Mouse (Mus musculus): ENCODE measurements at regions not wholly inside any gene's neighbourhood (a gene's known extent, or its start where the extent isn't known, plus 50 kb on each side); places are given as distances from the start of the nearest gene placed in this dataset.

GRCm38 (mm10) chr1:57201274-57201673, 176.1 kb upstream of the 1700066M21Rik start:
- Histone ChIP-seq H3K9me3 (no peaks in the 10 kb centered on the region), H3K27ac (replicated peaks) (no peak overlapping the region), H3K27me3 (replicated peaks; ENCODE audit: low read depth, poor library complexity, severe bottlenecking) (peaks cover 9% of the 10 kb centered on the region; the same call in 1 of the 2 replicates), H3K4me3 (no peak overlapping the region), H3K36me3 (replicated peaks) (no peaks in the 10 kb centered on the region), H3K4me1 (peaks cover 13% of the 10 kb centered on the region)
- WGBS: 87% methylated on average over 6 of the region's 6 CpGs
- no peak for DNase-seq (ENCODE audit: low spot score)

GRCm38 (mm10) chr1:57204331-57204730, 173.1 kb upstream of the 1700066M21Rik start:
- Histone ChIP-seq H3K36me3 (replicated peaks) (no peaks in the 10 kb centered on the region), H3K27ac (replicated peaks) (no peak overlapping the region), H3K4me1 (peaks cover 13% of the 10 kb centered on the region), H3K27me3 (replicated peaks; ENCODE audit: low read depth, poor library complexity, severe bottlenecking) (peaks cover 25% of the 10 kb centered on the region; the same call in 1 of the 2 replicates), H3K9me3 (no peaks in the 10 kb centered on the region), H3K4me3 (no peak overlapping the region)
- 69% methylated on average over 3 of the region's 3 CpGs for WGBS
- no peak for DNase-seq (ENCODE audit: low spot score)

GRCm38 (mm10) chr1:57205198-57205987, 172.0 kb upstream of the 1700066M21Rik start:
- DNase-seq (ENCODE audit: low spot score): peak; percentile 75

DNA sequence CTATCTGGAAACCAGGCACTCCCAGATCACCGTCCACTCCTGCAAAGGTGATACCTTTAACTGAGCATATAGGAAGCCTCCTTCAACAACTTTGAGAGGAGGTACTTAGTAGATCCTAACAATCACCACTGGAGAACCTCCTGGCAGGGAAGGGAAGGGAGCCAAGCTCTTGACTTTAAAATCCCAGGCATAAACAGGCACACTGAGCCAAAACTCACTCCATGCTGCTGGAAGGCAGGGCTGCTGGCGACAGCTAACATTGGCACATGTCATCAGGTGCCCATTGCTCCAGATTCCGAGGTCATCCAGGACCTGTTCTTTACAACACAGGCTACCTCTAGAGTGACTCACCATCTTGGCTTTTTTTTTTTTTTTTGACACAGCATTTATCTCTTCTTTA, 170.9 kb upstream of the 1700066M21Rik start:
- H3K9me3 ChIP-seq: no peaks in the 10 kb centered on the region
- H3K4me3 ChIP-seq: no peak overlapping the region
- DNase-seq (ENCODE audit: low spot score): no peak
- 76% methylated on average over 3 of the region's 3 CpGs for WGBS
- H3K4me1 ChIP-seq: peaks cover 13% of the 10 kb centered on the region
- H3K27ac ChIP-seq (replicated peaks): no peak overlapping the region
- H3K27me3 ChIP-seq (replicated peaks; ENCODE audit: low read depth, poor library complexity, severe bottlenecking): peaks cover 25% of the 10 kb centered on the region; the same call in 1 of the 2 replicates
- H3K36me3 ChIP-seq (replicated peaks): no peaks in the 10 kb centered on the region

More at GRCm38 (mm10) chr1:57205198-57205987, 172.0 kb upstream of the 1700066M21Rik start:
- peaks cover 25% of the 10 kb centered on the region; the same call in 1 of the 2 replicates for H3K27me3 ChIP-seq (replicated peaks; ENCODE audit: low read depth, poor library complexity, severe bottlenecking)
- H3K9me3 ChIP-seq: no peaks in the 10 kb centered on the region
- no peak overlapping the region for H3K27ac ChIP-seq (replicated peaks)
- peaks cover 13% of the 10 kb centered on the region for H3K4me1 ChIP-seq
- no peak overlapping the region for H3K4me3 ChIP-seq
- WGBS: 12% methylated on average over 9 of the region's 9 CpGs
- no peaks in the 10 kb centered on the region for H3K36me3 ChIP-seq (replicated peaks)

GRCm38 (mm10) chr1:57206944-57207343, 170.5 kb upstream of the 1700066M21Rik start:
- no peak for DNase-seq (ENCODE audit: low spot score)
- H3K4me3 ChIP-seq: no peak overlapping the region
- WGBS: 25% methylated on average over 1 of the region's 1 CpGs
- no peak overlapping the region for H3K27ac ChIP-seq (replicated peaks)
- H3K9me3 ChIP-seq: no peaks in the 10 kb centered on the region
- H3K36me3 ChIP-seq (replicated peaks): no peaks in the 10 kb centered on the region
- peaks cover 13% of the 10 kb centered on the region for H3K4me1 ChIP-seq
- peaks cover 25% of the 10 kb centered on the region; the same call in 1 of the 2 replicates for H3K27me3 ChIP-seq (replicated peaks; ENCODE audit: low read depth, poor library complexity, severe bottlenecking)

- WGBS: 85% methylated on average over 9 of the region's 9 CpGs
- Histone ChIP-seq H3K4me1 (peaks cover 21% of the 10 kb centered on the region), H3K4me3 (no peak overlapping the region), H3K27me3 (replicated peaks; ENCODE audit: low read depth, poor library complexity, severe bottlenecking) (peaks cover 22% of the 10 kb centered on the region; the same call in 1 of the 2 replicates), H3K9me3 (no peaks in the 10 kb centered on the region), H3K27ac (replicated peaks) (no peak overlapping the region), H3K36me3 (replicated peaks) (no peaks in the 10 kb centered on the region)
- no peak for DNase-seq (ENCODE audit: low spot score)
These were observed 169.0 kb upstream of the 1700066M21Rik start for GRCm38 (mm10) chr1:57208415-57208814.

GRCm38 (mm10) chr1:57209281-57209680, 168.1 kb upstream of the 1700066M21Rik start:
- Histone ChIP-seq H3K27ac (replicated peaks) (no peak overlapping the region), H3K36me3 (replicated peaks) (no peaks in the 10 kb centered on the region), H3K27me3 (replicated peaks; ENCODE audit: low read depth, poor library complexity, severe bottlenecking) (peaks cover 18% of the 10 kb centered on the region; the same call in 1 of the 2 replicates), H3K4me3 (no peak overlapping the region), H3K9me3 (no peaks in the 10 kb centered on the region), H3K4me1 (peaks cover 25% of the 10 kb centered on the region)
- WGBS: 79% methylated on average over 2 of the region's 2 CpGs
- DNase-seq (ENCODE audit: low spot score): no peak

DNA sequence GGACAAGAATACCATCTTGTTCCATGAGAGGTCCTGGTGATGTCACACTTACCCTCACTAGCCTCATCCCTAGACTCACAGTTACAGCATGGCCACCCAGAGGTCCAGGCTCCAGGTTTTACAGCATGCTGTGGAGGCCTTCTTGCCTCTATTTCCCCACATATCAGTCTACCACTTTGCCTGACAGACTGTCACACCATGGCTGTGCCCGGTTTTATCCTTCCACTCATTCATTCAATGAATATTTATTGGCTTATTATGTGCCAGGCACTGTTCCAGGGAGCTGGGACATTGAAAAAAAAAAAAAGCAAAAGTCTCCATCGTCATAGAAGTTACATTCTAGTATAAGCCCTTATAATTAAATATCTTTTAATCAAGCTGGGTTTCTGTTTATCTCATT, 166.4 kb upstream of the 1700066M21Rik start:
- no peak for DNase-seq (ENCODE audit: low spot score)
- Histone ChIP-seq H3K4me1 (peaks cover 18% of the 10 kb centered on the region), H3K36me3 (replicated peaks) (no peaks in the 10 kb centered on the region), H3K27me3 (replicated peaks; ENCODE audit: low read depth, poor library complexity, severe bottlenecking) (peaks cover 18% of the 10 kb centered on the region; the same call in 1 of the 2 replicates), H3K9me3 (no peaks in the 10 kb centered on the region), H3K27ac (replicated peaks) (no peak overlapping the region), H3K4me3 (no peak overlapping the region)
- 84% methylated on average over 2 of the region's 2 CpGs for WGBS

DNA sequence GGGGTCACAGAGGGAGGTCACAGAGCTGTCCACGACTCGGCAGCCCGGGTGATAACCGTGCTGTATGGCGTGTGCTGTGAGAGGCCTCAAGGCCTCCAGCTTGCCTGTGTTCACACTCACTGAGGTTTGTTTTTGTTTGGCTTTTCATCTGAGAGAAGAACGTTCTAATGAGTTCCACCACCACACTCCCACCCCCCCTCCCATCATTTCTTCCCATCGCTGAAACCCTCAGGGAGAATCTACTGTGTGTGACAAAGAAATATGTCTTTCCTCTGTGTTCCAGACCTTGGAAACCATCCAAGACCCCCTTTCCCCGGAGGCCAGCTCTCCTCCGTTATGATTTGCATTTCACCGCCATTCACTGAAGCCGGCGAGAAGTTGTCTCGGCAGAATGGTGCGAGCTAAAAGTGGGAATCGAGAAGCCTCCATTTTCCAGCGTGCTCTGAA, 164.0 kb upstream of the 1700066M21Rik start:
- WGBS: 62% methylated on average over 16 of the region's 16 CpGs
- Histone ChIP-seq H3K27ac (replicated peaks) (no peak overlapping the region), H3K4me1 (peaks cover 28% of the 10 kb centered on the region), H3K36me3 (replicated peaks) (no peaks in the 10 kb centered on the region), H3K27me3 (replicated peaks; ENCODE audit: low read depth, poor library complexity, severe bottlenecking) (no peaks in the 10 kb centered on the region), H3K9me3 (no peaks in the 10 kb centered on the region), H3K4me3 (no peak overlapping the region)
- DNase-seq (ENCODE audit: low spot score): no peak

- Histone ChIP-seq H3K4me3 (no peak overlapping the region), H3K27me3 (replicated peaks; ENCODE audit: low read depth, poor library complexity, severe bottlenecking) (no peaks in the 10 kb centered on the region), H3K36me3 (replicated peaks) (no peaks in the 10 kb centered on the region), H3K4me1 (peaks cover 34% of the 10 kb centered on the region), H3K9me3 (no peaks in the 10 kb centered on the region), H3K27ac (replicated peaks) (no peak overlapping the region)
- 56% methylated on average over 2 of the region's 2 CpGs for WGBS
- DNase-seq (ENCODE audit: low spot score): no peak
These were observed 163.2 kb upstream of the 1700066M21Rik start for GRCm38 (mm10) chr1:57214266-57214665.

GRCm38 (mm10) chr1:57217656-57218055, 159.8 kb upstream of the 1700066M21Rik start:
- DNase-seq (ENCODE audit: low spot score): no peak
- Histone ChIP-seq H3K9me3 (no peaks in the 10 kb centered on the region), H3K4me3 (no peak overlapping the region), H3K27ac (replicated peaks) (no peak overlapping the region), H3K36me3 (replicated peaks) (no peaks in the 10 kb centered on the region), H3K27me3 (replicated peaks; ENCODE audit: low read depth, poor library complexity, severe bottlenecking) (no peaks in the 10 kb centered on the region), H3K4me1 (peaks cover 30% of the 10 kb centered on the region)
- WGBS: 80% methylated on average over 8 of the region's 8 CpGs

GRCm38 (mm10) chr1:57218127-57218526, 159.3 kb upstream of the 1700066M21Rik start:
- H3K4me1 ChIP-seq: peaks cover 30% of the 10 kb centered on the region
- no peak for DNase-seq (ENCODE audit: low spot score)
- no peaks in the 10 kb centered on the region for H3K27me3 ChIP-seq (replicated peaks; ENCODE audit: low read depth, poor library complexity, severe bottlenecking)
- H3K36me3 ChIP-seq (replicated peaks): no peaks in the 10 kb centered on the region
- WGBS: 73% methylated on average over 2 of the region's 2 CpGs
- no peak overlapping the region for H3K27ac ChIP-seq (replicated peaks)
- no peak overlapping the region for H3K4me3 ChIP-seq
- no peaks in the 10 kb centered on the region for H3K9me3 ChIP-seq

DNA sequence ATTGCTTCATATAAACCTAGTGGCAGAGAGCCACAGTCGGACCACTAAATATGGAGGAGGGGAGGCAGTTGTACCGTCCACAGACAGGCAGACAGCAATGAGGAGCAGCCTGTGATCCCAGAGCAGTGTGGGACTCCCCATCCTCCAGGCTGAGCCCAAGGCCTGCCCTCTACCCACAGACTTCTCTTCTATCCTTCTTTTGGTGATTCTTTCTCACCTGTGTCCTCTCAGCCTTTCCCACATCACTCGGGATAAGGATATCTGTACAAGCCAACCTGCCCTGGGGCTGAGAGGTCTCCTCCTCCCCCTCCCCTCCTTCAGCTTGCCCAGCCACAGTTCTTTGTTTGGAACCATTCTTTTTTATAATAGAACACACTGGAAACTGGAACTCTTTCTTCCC, 158.8 kb upstream of the 1700066M21Rik start:
- WGBS: 51% methylated on average over 3 of the region's 3 CpGs
- H3K36me3 ChIP-seq (replicated peaks): no peaks in the 10 kb centered on the region
- no peak overlapping the region for H3K4me3 ChIP-seq
- H3K4me1 ChIP-seq: peaks cover 25% of the 10 kb centered on the region
- no peak for DNase-seq (ENCODE audit: low spot score)
- H3K9me3 ChIP-seq: no peaks in the 10 kb centered on the region
- no peaks in the 10 kb centered on the region for H3K27me3 ChIP-seq (replicated peaks; ENCODE audit: low read depth, poor library complexity, severe bottlenecking)
- H3K27ac ChIP-seq (replicated peaks): no peak overlapping the region

Measured in embryonic facial prominence, embryonic 10.5 days (tissue).